Mouse (Mus musculus): ENCODE data around the gene C5ar1.

DNA sequence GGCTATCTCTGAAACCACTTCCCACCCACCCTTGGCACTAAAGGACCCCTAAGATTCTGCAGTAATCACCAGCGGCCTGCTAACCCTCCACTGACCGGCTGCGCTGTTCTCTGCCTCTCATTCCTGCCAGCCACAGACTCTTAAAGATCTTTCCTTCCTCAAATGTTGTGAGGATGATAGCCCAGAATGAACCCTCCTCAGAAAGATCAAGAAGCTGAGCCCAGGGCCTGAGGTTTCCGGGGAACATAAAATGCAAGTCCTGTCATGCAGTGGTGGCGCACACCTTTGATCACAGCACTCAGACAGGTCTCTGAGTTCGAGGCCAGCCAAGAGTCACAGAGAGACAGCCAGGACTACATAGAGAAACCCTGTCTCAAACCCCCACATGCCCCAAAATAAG lies 17.1 kb downstream of the C5ar1 start:
- no peak for TF ChIP-seq CTCF (IDR thresholded peaks at IDR 0.05; ENCODE audit: borderline replicate concordance, insufficient read depth, low read length)
- TF ChIP-seq POLR2A (IDR thresholded peaks at IDR 0.05; ENCODE audit: low read depth, low read length) = no peak

All from embryonic fibroblast, embryonic 13.5 days (primary cell).